Mouse (Mus musculus) liver, adult 2 months (tissue): ENCODE data around the gene Irf2. TPM values are rescaled to one million over a fixed set of nuclear protein-coding genes. Genes with fewer than 3 reads are reported as not detected.
A peak's percentile ranks its signal among the peaks of the same experiment; 100 is the strongest.

Experiments
- DNase-seq: peaks from one replicate; pipeline ENCODE4 v3.0.0-alpha.2; 2011; ENCODE audit warnings: low read depth, low spot score; ENCODE audit errors: extremely low read depth
- H3K27ac ChIP-seq: fragments of 200-500 bp; replicated peaks from 2 replicates; pipeline ENCODE4 v1.5.1; 2012; ENCODE audit warnings: low read depth, mild to moderate bottlenecking, control low read depth, inconsistent platforms, low read length; ENCODE audit not compliant: insufficient read depth
- H3K27me3 ChIP-seq: fragments of 200-500 bp; 2 replicates; pipeline ENCODE4 v1.6.1; 2012; ENCODE audit warnings: mild to moderate bottlenecking, moderate library complexity, low read length, inconsistent platforms; ENCODE audit not compliant: control insufficient read depth, insufficient read depth
- H3K36me3 ChIP-seq: fragments of 200-500 bp; 2 replicates; pipeline ENCODE4 v1.6.1; 2012; ENCODE audit warnings: low read length, inconsistent platforms; ENCODE audit not compliant: control insufficient read depth, insufficient read depth
- H3K4me1 ChIP-seq: fragments of 200-500 bp; 2 replicates; pipeline ENCODE4 v1.6.1; 2011; ENCODE audit warnings: low read length; ENCODE audit not compliant: control insufficient read depth, insufficient read depth
- H3K4me3 ChIP-seq: fragments of 200-500 bp; 2 replicates; pipeline ENCODE4 v1.5.1; 2011; ENCODE audit warnings: low read depth, mild to moderate bottlenecking, control low read depth, low read length, moderate library complexity; ENCODE audit not compliant: insufficient read depth
- H3K79me2 ChIP-seq: fragments of 200-500 bp; 2 replicates; pipeline ENCODE4 v1.6.1; 2012; ENCODE audit warnings: inconsistent platforms, mild to moderate bottlenecking, low read length, moderate library complexity; ENCODE audit not compliant: control insufficient read depth, insufficient read depth
- H3K9ac ChIP-seq: fragments of 200-500 bp; 2 replicates; pipeline ENCODE4 v1.6.1; 2012; ENCODE audit warnings: low read depth, mild to moderate bottlenecking, control low read depth, inconsistent platforms, low read length
- CTCF ChIP-seq: fragments of 200-500 bp; IDR thresholded peaks from 2 replicates; pipeline ENCODE4 v1.5.1; 2011; ENCODE audit warnings: low read depth, low read length, control low read depth
- POLR2A ChIP-seq: fragments of 200-500 bp; IDR thresholded peaks from 2 replicates; pipeline ENCODE4 v1.6.1; 2011; ENCODE audit warnings: low read length, control low read depth; ENCODE audit not compliant: insufficient read depth; ENCODE audit errors: extremely low read depth
- WGBS: fragments of 180-500 bp; shearing (Covaris S2); methylation state at CpG from one replicate; pipeline ENCODE4 v1.1.7; 2018; 5-methylcytosine and 5-hydroxymethylcytosine counted together
- polyA plus RNA-seq: library from polyadenylated mRNA; depleted of rRNA; stranded (reverse); fragments of >200 nt; gene quantifications from 2 replicates; pipeline ENCODE4 v1.2.3, GENCODE M21; 2012
- total RNA-seq: library from RNA; depleted of rRNA; stranded (reverse); fragments of >200 nt; gene quantifications from 2 replicates; pipeline ENCODE4 v1.2.3, GENCODE M21; 2014

Irf2 gene
- total and polyA plus RNA-seq, 2 experiments = 13.7 to 23.4 TPM

GRCm38 (mm10) chr8:46836011-46836652 is 96.6 kb downstream of the Irf2 start:
- Histone ChIP-seq H3K79me2 (peaks cover 6% of the 10 kb centered on the region; the same call in 1 of the 2 replicates), H3K27ac (no peak overlapping the region), H3K27me3 (no peaks in the 10 kb centered on the region), H3K9ac (no peak overlapping the region), H3K4me1 (peaks cover 19% of the 10 kb centered on the region), H3K4me3 (no peak overlapping the region), H3K36me3 (peaks cover 35% of the 10 kb centered on the region)
- no peak for DNase-seq
- WGBS = 94% methylated on average over 8 of the region's 8 CpGs
- TF ChIP-seq CTCF (no peak), POLR2A (no peak)

- DNase-seq = no peak
- peaks cover 29% of the 10 kb centered on the region for H3K36me3 ChIP-seq
- no peaks in the 10 kb centered on the region for H3K27me3 ChIP-seq
- H3K9ac ChIP-seq = no peak overlapping the region
- no peak overlapping the region for H3K4me3 ChIP-seq
- peaks cover 26% of the 10 kb centered on the region for H3K4me1 ChIP-seq
- peaks cover 6% of the 10 kb centered on the region; the same call in 1 of the 2 replicates for H3K79me2 ChIP-seq
- peak overlapping the region; percentile 79 for H3K27ac ChIP-seq
- TF ChIP-seq POLR2A (no peak), CTCF (no peak)
- WGBS = 78% methylated on average over 5 of the region's 5 CpGs
These were observed 97.4 kb downstream of the Irf2 start for GRCm38 (mm10) chr8:46836949-46837348.

GRCm38 (mm10) chr8:46838052-46838451 is 98.5 kb downstream of the Irf2 start:
- DNase-seq = peak; percentile 89
- H3K4me1 ChIP-seq = peaks cover 34% of the 10 kb centered on the region
- TF ChIP-seq CTCF (no peak), POLR2A (no peak)
- 29% methylated on average over 5 of the region's 5 CpGs for WGBS
- H3K27ac ChIP-seq = peak overlapping the region; percentile 79
- no peak overlapping the region for H3K9ac ChIP-seq
- H3K36me3 ChIP-seq = peaks cover 27% of the 10 kb centered on the region
- no peaks in the 10 kb centered on the region for H3K27me3 ChIP-seq
- H3K4me3 ChIP-seq = no peak overlapping the region
- H3K79me2 ChIP-seq = peaks cover 6% of the 10 kb centered on the region; the same call in 1 of the 2 replicates

- H3K36me3 ChIP-seq = peaks cover 21% of the 10 kb centered on the region
- 83% methylated on average over 4 of the region's 4 CpGs for WGBS
- peak overlapping the region; percentile 85 for H3K27ac ChIP-seq
- no peak overlapping the region for H3K4me3 ChIP-seq
- H3K27me3 ChIP-seq = no peaks in the 10 kb centered on the region
- H3K9ac ChIP-seq = no peak overlapping the region
- TF ChIP-seq CTCF (no peak), POLR2A (no peak)
- no peak for DNase-seq
- H3K4me1 ChIP-seq = peaks cover 53% of the 10 kb centered on the region
- peaks cover 12% of the 10 kb centered on the region; the same call in 1 of the 2 replicates for H3K79me2 ChIP-seq
These were observed 100.9 kb downstream of the Irf2 start for GRCm38 (mm10) chr8:46840390-46840789.

- peak overlapping the region; percentile 85 for H3K27ac ChIP-seq
- 35% methylated on average over 10 of the region's 10 CpGs for WGBS
- no peak overlapping the region for H3K9ac ChIP-seq
- peaks cover 22% of the 10 kb centered on the region for H3K36me3 ChIP-seq
- DNase-seq = peak; percentile 83
- peaks cover 57% of the 10 kb centered on the region for H3K4me1 ChIP-seq
- H3K4me3 ChIP-seq = no peak overlapping the region
- no peaks in the 10 kb centered on the region for H3K27me3 ChIP-seq
- H3K79me2 ChIP-seq = peaks cover 12% of the 10 kb centered on the region; the same call in 1 of the 2 replicates
- TF ChIP-seq CTCF = no peak
- no peak for TF ChIP-seq POLR2A
These were observed 101.3 kb downstream of the Irf2 start for GRCm38 (mm10) chr8:46840791-46841190.

GRCm38 (mm10) chr8:46842676-46843181 is 103.2 kb downstream of the Irf2 start:
- H3K4me1 ChIP-seq = peaks cover 54% of the 10 kb centered on the region
- H3K27me3 ChIP-seq = no peaks in the 10 kb centered on the region
- H3K79me2 ChIP-seq = peaks cover 12% of the 10 kb centered on the region; the same call in 1 of the 2 replicates
- no peak for TF ChIP-seq POLR2A
- no peak for TF ChIP-seq CTCF
- no peak overlapping the region for H3K4me3 ChIP-seq
- H3K9ac ChIP-seq = peak overlapping the region; percentile 36
- peak overlapping the region; percentile 97 for H3K27ac ChIP-seq
- H3K36me3 ChIP-seq = peaks cover 32% of the 10 kb centered on the region
- WGBS = 0% methylated on average over 5 of the region's 5 CpGs
- peak; percentile 98 for DNase-seq
